Mouse (Mus musculus): ENCODE results near the gene Gm42791.

Gene Gm42791

GRCm38 (mm10) chr5:148918049-148918448 is 76.9 kb downstream of the Gm42791 start:
- DNase-seq: no peak

- no peak for DNase-seq
Observed at GRCm38 (mm10) chr5:148916775-148917174, 78.2 kb downstream of the Gm42791 start.

GRCm38 (mm10) chr5:148912262-148912661 is 82.7 kb downstream of the Gm42791 start:
- no peak for DNase-seq

- peak; percentile 47 for DNase-seq
Observed at GRCm38 (mm10) chr5:148910066-148910465, 84.9 kb downstream of the Gm42791 start.

GRCm38 (mm10) chr5:148909402-148909801 is 85.5 kb downstream of the Gm42791 start:
- DNase-seq: no peak

GRCm38 (mm10) chr5:148909057-148909395 is 85.9 kb downstream of the Gm42791 start:
- peak; percentile 23 for DNase-seq

GRCm38 (mm10) chr5:148908191-148909056 is 86.5 kb downstream of the Gm42791 start:
- no peak for DNase-seq

- DNase-seq: no peak
Observed at GRCm38 (mm10) chr5:148906305-148906704, 88.6 kb downstream of the Gm42791 start.

- DNase-seq: peak; percentile 86
Observed at GRCm38 (mm10) chr5:148904846-148905245, 90.1 kb downstream of the Gm42791 start.

GRCm38 (mm10) chr5:148899361-148899760 is 95.6 kb downstream of the Gm42791 start:
- peak; percentile 31 for DNase-seq

- peak; percentile 55 for DNase-seq
Observed at GRCm38 (mm10) chr5:148897941-148898417, 97.0 kb downstream of the Gm42791 start.

- DNase-seq: no peak
Observed at GRCm38 (mm10) chr5:148897069-148897702, 97.8 kb downstream of the Gm42791 start.

GRCm38 (mm10) chr5:148896515-148896914 is 98.4 kb downstream of the Gm42791 start:
- DNase-seq: no peak

- no peak for DNase-seq
Observed at GRCm38 (mm10) chr5:148895833-148896232, 99.1 kb downstream of the Gm42791 start.

GRCm38 (mm10) chr5:148895034-148895433 is 99.9 kb downstream of the Gm42791 start:
- no peak for DNase-seq

GRCm38 (mm10) chr5:148890237-148890636 is 104.7 kb downstream of the Gm42791 start:
- no peak for DNase-seq

GRCm38 (mm10) chr5:148888032-148888431 is 106.9 kb downstream of the Gm42791 start:
- peak; percentile 26 for DNase-seq

- peak; percentile 45 for DNase-seq
Observed at GRCm38 (mm10) chr5:148885821-148886609, 108.9 kb downstream of the Gm42791 start.

- no peak for DNase-seq
Observed at GRCm38 (mm10) chr5:148883671-148884070, 111.3 kb downstream of the Gm42791 start.

GRCm38 (mm10) chr5:148879218-148879617 is 115.7 kb downstream of the Gm42791 start:
- peak; percentile 44 for DNase-seq

GRCm38 (mm10) chr5:148873116-148873515 is 121.8 kb downstream of the Gm42791 start:
- DNase-seq: no peak

GRCm38 (mm10) chr5:148869583-148869982 is 125.4 kb downstream of the Gm42791 start:
- no peak for DNase-seq

GRCm38 (mm10) chr5:148867766-148868165 is 127.2 kb downstream of the Gm42791 start:
- peak; percentile 66 for DNase-seq

All from thymus, postnatal 14 days (tissue).